Mouse (Mus musculus) hindbrain, embryonic 11.5 days (tissue): ENCODE measurements around the gene Il12rb2. TPM values are rescaled to one million over a fixed set of nuclear protein-coding genes. Genes with fewer than 3 reads are reported as not detected.
A peak's percentile ranks its signal among the peaks of the same experiment; 100 is the strongest.

ENCODE experiments used
- ATAC-seq: fragments of 200-750 bp; cut with Nextera tagmentation; 2 replicates; pipeline ENCODE4 v1.8.0; 2017; ENCODE audit warnings: mild to moderate bottlenecking, moderate TSS enrichment, moderate library complexity; ENCODE audit not compliant: low FRiP score
- DNase-seq: peaks from one replicate; pipeline ENCODE4 v3.0.0-alpha.2; 2015; ENCODE audit warnings: low spot score
- H3K27ac ChIP-seq: fragments of 300-500 bp; sonication (generic); 2 replicates; pipeline ENCODE4 v1.5.1; 2014; ENCODE audit warnings: mild to moderate bottlenecking, low read depth, low read length
- H3K27me3 ChIP-seq: fragments of 300-500 bp; sonication (generic); 2 replicates; pipeline ENCODE4 v1.6.1; 2014; ENCODE audit warnings: mild to moderate bottlenecking, low read length, moderate library complexity, mixed read lengths; ENCODE audit not compliant: control insufficient read depth, insufficient read depth
- H3K36me3 ChIP-seq: fragments of 300-500 bp; sonication (generic); 2 replicates; pipeline ENCODE4 v1.6.1; 2014; ENCODE audit warnings: mild to moderate bottlenecking, low read length, moderate library complexity, mixed read lengths; ENCODE audit not compliant: control insufficient read depth, insufficient read depth
- H3K4me1 ChIP-seq: fragments of 300-500 bp; sonication (generic); replicated peaks from 2 replicates; pipeline ENCODE4 v1.6.1; 2014; ENCODE audit warnings: low read length, mixed read lengths; ENCODE audit not compliant: control insufficient read depth, insufficient read depth
- H3K4me2 ChIP-seq: fragments of 300-500 bp; sonication (generic); replicated peaks from 2 replicates; pipeline ENCODE4 v1.6.1; 2014; ENCODE audit warnings: mild to moderate bottlenecking, low read depth, low read length
- H3K4me3 ChIP-seq: fragments of 300-500 bp; sonication (generic); 2 replicates; pipeline ENCODE4 v1.5.1; 2014; ENCODE audit warnings: low read depth, low read length
- H3K9ac ChIP-seq: fragments of 300-500 bp; sonication (generic); 2 replicates; pipeline ENCODE4 v1.6.1; 2014; ENCODE audit warnings: low read depth, low read length
- H3K9me3 ChIP-seq: fragments of 300-500 bp; sonication (generic); 2 replicates; pipeline ENCODE4 v1.6.1; 2016; ENCODE audit warnings: low read length; ENCODE audit not compliant: control insufficient read depth
- WGBS: fragments of 180-500 bp; shearing (Covaris S2); extraction: QIAGEN DNeasy Blood & Tissue Kit; methylation state at CpG from one replicate; pipeline ENCODE4 v1.1.7; 2014; 5-methylcytosine and 5-hydroxymethylcytosine counted together
- polyA plus RNA-seq: library from polyadenylated mRNA; unstranded; fragments of >200 nt; fragmentation: Nextera tagmentation; extraction: Ambion mirVana; gene quantifications from 2 replicates; pipeline ENCODE4 v1.2.1, GENCODE M21; 2014

The Il12rb2 gene
- polyA plus RNA-seq: 0.14 TPM in 1 of 2 replicates, not detected in the other

GRCm38 (mm10) chr6:67375982-67376391, at the start of gene Il12rb2:
Gene Il12rb2, minus strand, starts transcription at chr6:67376188.
- DNase-seq (peak; percentile 35), ATAC-seq (no peak)
- H3K4me3 ChIP-seq: peak within 1 kb of the TSS; percentile 21; the same call in 1 of the 2 replicates
- 1% methylated on average over 26 of the region's 26 CpGs for WGBS
- no peaks in the 10 kb centered on the region for H3K36me3 ChIP-seq
- no peaks in the 10 kb centered on the region for H3K4me1 ChIP-seq
- peaks cover 4% of the 10 kb centered on the region; the same call in 1 of the 2 replicates for H3K27me3 ChIP-seq
- H3K9me3 ChIP-seq: no peaks in the 10 kb centered on the region
- peak within 1 kb of the TSS; percentile 42 for H3K4me2 ChIP-seq
- no peak within 1 kb of the TSS for H3K27ac ChIP-seq
- 0 out of 2 replicates have a peak within 1 kb of the TSS, but pooled peaks have one; percentile 19 for H3K9ac ChIP-seq

- Histone ChIP-seq H3K4me2 (no peak overlapping the region), H3K27ac (no peak overlapping the region), H3K9me3 (no peaks in the 10 kb centered on the region), H3K4me1 (no peaks in the 10 kb centered on the region), H3K9ac (no peak overlapping the region), H3K36me3 (no peaks in the 10 kb centered on the region), H3K4me3 (no peak overlapping the region), H3K27me3 (no peaks in the 10 kb centered on the region)
- WGBS: 53% methylated on average over 5 of the region's 5 CpGs
- ATAC-seq (no peak), DNase-seq (no peak)
Observed at GRCm38 (mm10) chr6:67421761-67422160, 45.8 kb upstream of the Il12rb2 start.

- no peaks in the 10 kb centered on the region for H3K9me3 ChIP-seq
- H3K4me1 ChIP-seq: no peaks in the 10 kb centered on the region
- H3K36me3 ChIP-seq: no peaks in the 10 kb centered on the region
- H3K9ac ChIP-seq: no peak overlapping the region
- no peak overlapping the region for H3K4me3 ChIP-seq
- H3K27ac ChIP-seq: no peak overlapping the region
- no peak overlapping the region for H3K4me2 ChIP-seq
- DNase-seq (no peak), ATAC-seq (no peak)
- whole genome bisulfite sequencing: 83% methylated on average over 3 of the region's 3 CpGs
- no peaks in the 10 kb centered on the region for H3K27me3 ChIP-seq
Observed at GRCm38 (mm10) chr6:67416557-67416956, 40.6 kb upstream of the Il12rb2 start.

GRCm38 (mm10) chr6:67415276-67415675, 39.3 kb upstream of the Il12rb2 start:
- Histone ChIP-seq H3K27me3 (no peaks in the 10 kb centered on the region), H3K4me3 (no peak overlapping the region), H3K4me2 (no peak overlapping the region), H3K36me3 (no peaks in the 10 kb centered on the region), H3K9me3 (no peaks in the 10 kb centered on the region), H3K9ac (no peak overlapping the region), H3K27ac (no peak overlapping the region), H3K4me1 (no peaks in the 10 kb centered on the region)
- DNase-seq: no peak
- ATAC-seq: no peak
- 88% methylated on average over 5 of the region's 5 CpGs for WGBS

- no peak overlapping the region for H3K4me3 ChIP-seq
- no peaks in the 10 kb centered on the region for H3K36me3 ChIP-seq
- no peaks in the 10 kb centered on the region for H3K9me3 ChIP-seq
- H3K4me2 ChIP-seq: no peak overlapping the region
- H3K9ac ChIP-seq: no peak overlapping the region
- WGBS: 66% methylated on average over 2 of the region's 2 CpGs
- no peak overlapping the region for H3K27ac ChIP-seq
- no peak for DNase-seq
- H3K27me3 ChIP-seq: no peaks in the 10 kb centered on the region
- no peak for ATAC-seq
- H3K4me1 ChIP-seq: no peaks in the 10 kb centered on the region
Observed at GRCm38 (mm10) chr6:67413378-67413777, 37.4 kb upstream of the Il12rb2 start.

- Histone ChIP-seq H3K27me3 (no peaks in the 10 kb centered on the region), H3K4me2 (no peak overlapping the region), H3K4me3 (no peak overlapping the region), H3K9ac (no peak overlapping the region), H3K4me1 (no peaks in the 10 kb centered on the region), H3K36me3 (no peaks in the 10 kb centered on the region), H3K27ac (no peak overlapping the region), H3K9me3 (no peaks in the 10 kb centered on the region)
- DNase-seq (peak; percentile 6), ATAC-seq (peak; percentile 38; the same call in 1 of the 2 replicates)
- WGBS: 49% methylated on average over 3 of the region's 3 CpGs
Observed at GRCm38 (mm10) chr6:67405281-67405682, 29.3 kb upstream of the Il12rb2 start.

GRCm38 (mm10) chr6:67399551-67399950, 23.6 kb upstream of the Il12rb2 start:
- WGBS: 81% methylated on average over 5 of the region's 5 CpGs
- Histone ChIP-seq H3K4me1 (no peaks in the 10 kb centered on the region), H3K9ac (no peak overlapping the region), H3K36me3 (no peaks in the 10 kb centered on the region), H3K27me3 (no peaks in the 10 kb centered on the region), H3K4me3 (no peak overlapping the region), H3K4me2 (no peak overlapping the region), H3K9me3 (no peaks in the 10 kb centered on the region), H3K27ac (no peak overlapping the region)
- DNase-seq (no peak), ATAC-seq (no peak)

- no peaks in the 10 kb centered on the region for H3K36me3 ChIP-seq
- DNase-seq (no peak), ATAC-seq (no peak)
- H3K27ac ChIP-seq: no peak overlapping the region
- no peaks in the 10 kb centered on the region for H3K4me1 ChIP-seq
- no peak overlapping the region for H3K4me2 ChIP-seq
- H3K27me3 ChIP-seq: no peaks in the 10 kb centered on the region
- H3K9ac ChIP-seq: no peak overlapping the region
- 95% methylated on average over 4 of the region's 4 CpGs for WGBS
- H3K4me3 ChIP-seq: no peak overlapping the region
- H3K9me3 ChIP-seq: no peaks in the 10 kb centered on the region
Observed at GRCm38 (mm10) chr6:67365785-67366184, 10.2 kb downstream of the Il12rb2 start.

GRCm38 (mm10) chr6:67348065-67348464, 27.9 kb downstream of the Il12rb2 start:
- no peak overlapping the region for H3K4me3 ChIP-seq
- H3K4me2 ChIP-seq: no peak overlapping the region
- no peak for DNase-seq
- 81% methylated on average over 6 of the region's 6 CpGs for WGBS
- H3K36me3 ChIP-seq: no peaks in the 10 kb centered on the region
- ATAC-seq: no peak
- no peaks in the 10 kb centered on the region for H3K9me3 ChIP-seq
- H3K4me1 ChIP-seq: no peaks in the 10 kb centered on the region
- H3K27me3 ChIP-seq: no peaks in the 10 kb centered on the region
- H3K9ac ChIP-seq: no peak overlapping the region
- no peak overlapping the region for H3K27ac ChIP-seq
